Mouse (Mus musculus): ENCODE results near the gene Amacr.

- TF ChIP-seq POLR2A (IDR thresholded peaks at IDR 0.05; ENCODE audit: extremely low read depth, insufficient read depth, low read length): no peak
- TF ChIP-seq CTCF (IDR thresholded peaks at IDR 0.05; ENCODE audit: low read depth, low read length): no peak
These were observed 844 bp upstream of the Amacr start for GRCm38 (mm10) chr15:10980712-10981111.
